Mouse (Mus musculus): ENCODE measurements around the gene Plcd3.

Gene Plcd3

GRCm38 (mm10) chr11:103096979-103097894 lies 4.2 kb downstream of the Plcd3 start:
- DNase-seq, result peak in 1 of 2 experiments; percentile 67

DNA sequence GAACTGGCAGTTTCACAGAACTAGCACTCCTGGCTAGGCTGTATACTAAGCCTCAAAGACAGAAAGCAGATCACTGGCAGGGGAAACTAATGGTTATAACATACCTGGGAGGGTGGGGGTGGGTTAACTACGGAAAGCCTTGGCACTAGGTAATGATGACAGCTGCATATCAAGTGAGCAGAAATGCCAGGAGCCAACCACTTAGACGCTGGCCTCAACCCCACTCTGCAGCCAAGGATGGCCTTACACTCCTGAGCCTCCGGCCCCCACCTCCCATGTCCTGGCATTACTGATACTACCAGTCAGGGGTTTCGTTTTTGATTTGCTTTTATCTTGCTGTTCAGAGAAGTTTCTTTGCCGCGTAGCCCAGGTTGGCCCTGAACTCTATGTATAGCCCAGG lies 5.7 kb downstream of the Plcd3 start:
- peak in 1 of 2 experiments; percentile 39 for DNase-seq

DNA sequence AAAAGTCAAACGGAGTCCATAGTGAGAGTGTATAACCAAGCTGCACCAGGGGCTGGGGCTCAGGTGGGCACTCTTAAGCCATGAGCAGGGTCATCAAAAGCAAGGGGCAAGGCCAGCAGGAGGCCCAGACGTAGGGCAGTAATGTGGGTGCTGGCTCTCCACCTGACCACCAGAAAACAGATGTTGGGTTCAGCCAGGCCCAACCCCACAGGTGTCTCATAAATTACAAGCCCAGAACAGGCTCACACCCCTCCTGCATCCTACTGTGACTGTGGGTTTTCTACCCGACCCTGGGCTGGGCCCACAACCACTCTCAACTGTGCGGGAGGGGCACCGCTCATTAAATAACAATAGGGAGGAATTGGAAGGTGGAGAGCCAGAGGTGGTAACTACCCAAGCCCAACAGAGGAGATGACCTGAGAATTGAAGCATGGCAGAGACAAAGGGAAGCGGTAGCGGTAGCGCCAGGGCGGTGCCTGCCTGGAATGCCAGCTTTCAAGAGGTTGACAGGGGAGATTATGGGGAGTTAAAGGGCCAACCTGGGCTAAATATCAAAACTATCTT lies 6.3 kb downstream of the Plcd3 start:
- peak in 1 of 2 experiments; percentile 34 for DNase-seq

DNA sequence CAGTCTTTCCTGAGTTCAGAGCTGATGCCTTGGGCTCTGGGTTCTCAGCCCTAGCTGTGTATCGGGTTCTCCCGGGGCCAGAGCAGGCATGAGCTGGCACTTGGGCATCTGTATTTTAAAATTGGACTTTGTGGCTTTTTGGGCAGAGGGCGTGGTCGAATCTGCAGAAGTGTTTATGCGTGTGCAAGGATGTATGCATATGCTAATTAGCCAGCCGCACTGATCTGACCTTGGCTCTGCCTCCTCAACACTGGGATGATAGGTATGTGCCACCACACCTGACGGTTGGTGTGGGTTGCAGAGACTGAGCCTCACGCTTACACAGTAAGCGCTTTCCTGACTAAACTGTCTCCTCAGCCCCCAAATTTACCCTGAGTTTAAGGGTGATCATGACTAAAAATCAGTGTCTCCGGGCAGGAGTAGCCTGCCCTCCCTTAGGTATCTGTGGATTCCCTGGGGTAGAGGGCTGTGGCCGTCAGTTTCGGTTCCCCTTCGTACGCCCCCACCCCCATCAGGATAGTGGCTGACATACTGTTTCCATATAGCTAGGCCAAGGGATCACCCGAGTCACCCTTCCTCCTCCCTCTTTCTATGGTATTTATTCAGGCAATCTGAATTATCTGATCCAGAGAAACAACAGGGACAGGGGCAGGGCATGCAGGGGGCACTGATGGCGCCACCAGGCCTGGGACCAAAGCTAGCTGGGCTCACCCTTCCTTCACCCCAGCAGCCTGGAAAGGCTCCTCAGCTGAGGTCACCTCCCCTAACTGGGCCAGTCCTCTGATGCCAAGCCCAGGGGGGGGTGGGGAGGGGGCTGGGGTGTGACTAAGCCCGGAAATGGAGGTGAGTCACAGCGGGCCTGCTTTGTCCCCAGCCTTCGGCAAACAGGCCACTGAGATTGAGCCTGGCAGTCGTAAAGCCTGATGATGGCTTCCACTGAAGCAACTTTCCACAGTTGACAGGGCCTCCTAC lies 7.3 kb downstream of the Plcd3 start:
- DNase-seq, result peak in 1 of 2 experiments; percentile 49

DNA sequence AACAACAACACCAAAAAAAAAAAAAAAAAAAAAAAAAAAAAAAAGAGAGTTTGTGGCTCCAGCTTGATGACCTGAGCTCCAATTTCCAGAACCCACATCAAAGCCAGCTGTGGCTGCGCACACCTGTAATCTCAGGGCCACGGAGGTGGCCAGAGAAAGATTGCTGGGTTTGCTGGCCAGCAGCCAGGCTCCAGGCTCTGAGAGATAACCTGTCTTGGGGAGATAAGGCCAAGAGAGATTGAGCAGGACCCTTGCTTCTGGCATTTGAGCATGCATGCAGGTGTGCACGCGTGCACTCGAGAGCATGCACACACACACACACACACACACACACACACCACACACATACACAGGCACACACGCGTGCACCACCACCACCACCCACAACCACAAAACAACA lies 8.2 kb downstream of the Plcd3 start:
- DNase-seq, result peak in 1 of 2 experiments; percentile 35

DNA sequence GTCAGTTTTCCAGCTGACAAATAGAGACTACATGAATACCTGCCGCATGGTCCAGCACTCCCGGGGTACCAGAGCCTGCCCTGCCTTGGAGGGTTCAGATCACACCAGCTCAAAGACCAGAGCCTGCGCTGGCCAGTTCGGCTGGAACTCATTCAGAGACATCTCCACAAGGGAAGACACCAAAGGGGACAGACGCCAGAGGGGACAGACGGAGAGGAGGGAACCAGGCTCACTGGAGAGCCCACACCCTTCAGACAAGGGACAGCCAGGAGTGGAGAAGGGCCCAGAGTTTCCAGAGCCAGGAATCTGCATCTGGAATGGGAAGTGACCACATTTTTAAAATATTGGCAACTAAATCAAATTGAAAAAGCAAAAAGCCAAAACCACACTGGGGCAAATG lies 19.8 kb downstream of the Plcd3 start:
- DNase-seq, result no peak

DNA sequence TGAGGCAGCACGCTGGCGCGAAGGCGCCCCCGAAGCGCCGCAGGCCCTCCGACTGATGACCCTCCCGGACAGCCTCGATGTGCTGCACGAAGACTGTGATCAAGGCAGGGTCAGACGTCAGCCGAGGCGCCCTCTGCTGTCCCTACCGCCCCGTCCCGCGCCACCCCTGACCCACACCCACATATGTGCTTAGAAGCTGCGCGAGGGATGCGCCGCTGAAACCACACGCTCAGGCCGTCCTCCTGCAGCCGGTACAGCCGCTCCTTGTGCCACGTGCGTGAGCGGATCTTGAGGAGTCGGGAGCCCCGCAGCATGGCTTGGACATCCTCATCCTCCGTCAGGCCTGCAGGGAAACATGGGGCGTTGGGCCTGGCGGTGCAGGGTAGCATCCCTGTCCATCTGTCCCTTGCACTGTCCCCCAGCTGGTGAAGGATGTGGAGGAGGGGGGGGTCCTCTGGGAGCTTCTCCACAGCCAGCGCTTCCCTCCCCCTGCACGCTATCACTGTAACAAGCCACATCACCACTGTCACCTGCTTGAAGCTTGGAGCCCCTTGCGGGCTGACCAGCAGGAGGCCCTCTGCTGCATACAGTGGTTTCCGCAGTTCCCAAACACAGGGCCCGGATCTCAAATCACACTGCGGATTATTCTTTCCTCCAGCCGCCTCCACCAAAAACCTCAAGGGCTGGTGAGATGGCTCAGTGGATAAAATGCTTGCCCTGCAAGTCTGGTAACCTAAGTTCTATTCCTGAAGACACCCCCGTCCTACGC lies 21.0 kb downstream of the Plcd3 start:
- no peak for DNase-seq

GRCm38 (mm10) chr11:103078131-103078530 lies 23.3 kb downstream of the Plcd3 start:
- DNase-seq, result no peak

DNA sequence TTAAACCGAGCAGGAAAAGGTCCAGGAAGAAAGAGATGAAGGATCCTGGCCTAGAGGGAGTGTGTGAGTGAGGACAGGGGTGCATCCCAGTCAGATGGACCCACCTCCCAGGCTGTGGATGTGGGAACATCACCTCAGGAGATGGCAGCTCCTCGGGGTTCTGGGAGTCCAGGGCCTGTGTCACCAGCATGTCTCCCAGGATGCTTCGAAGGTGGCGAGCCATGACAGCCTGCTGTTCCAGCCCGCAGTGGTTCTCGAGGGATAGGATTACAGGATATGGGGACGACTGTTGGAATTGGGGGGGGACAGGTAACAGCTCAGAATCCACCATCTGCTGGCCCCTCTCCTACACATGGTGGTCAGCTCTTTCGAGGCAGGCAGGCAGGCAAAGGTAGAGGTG lies 24.9 kb downstream of the Plcd3 start:
- no peak for DNase-seq

DNA sequence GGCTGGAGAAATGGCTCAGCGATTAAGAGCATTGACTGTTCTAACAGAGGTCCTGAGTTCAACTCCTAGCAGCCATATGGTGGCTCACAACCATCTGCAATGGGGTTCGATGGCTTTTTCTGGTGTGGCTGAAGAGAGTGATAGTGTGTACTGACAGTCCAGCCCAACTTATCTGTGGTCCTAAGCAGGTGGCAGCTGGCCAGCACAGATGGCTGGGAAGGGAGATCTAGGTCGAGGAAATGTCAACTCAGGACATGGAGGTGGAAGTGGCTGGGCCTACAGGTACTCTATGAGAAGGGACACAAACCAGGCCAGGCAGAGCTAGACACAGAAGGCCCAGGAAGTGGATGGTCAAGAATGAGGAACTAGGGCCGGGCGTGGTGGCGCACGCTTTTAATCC lies 25.4 kb downstream of the Plcd3 start:
- no peak for DNase-seq

- no peak for DNase-seq
These were observed 26.6 kb downstream of the Plcd3 start for GRCm38 (mm10) chr11:103074796-103075323.

GRCm38 (mm10) chr11:103074121-103074650 lies 27.3 kb downstream of the Plcd3 start:
- DNase-seq, result no peak

DNA sequence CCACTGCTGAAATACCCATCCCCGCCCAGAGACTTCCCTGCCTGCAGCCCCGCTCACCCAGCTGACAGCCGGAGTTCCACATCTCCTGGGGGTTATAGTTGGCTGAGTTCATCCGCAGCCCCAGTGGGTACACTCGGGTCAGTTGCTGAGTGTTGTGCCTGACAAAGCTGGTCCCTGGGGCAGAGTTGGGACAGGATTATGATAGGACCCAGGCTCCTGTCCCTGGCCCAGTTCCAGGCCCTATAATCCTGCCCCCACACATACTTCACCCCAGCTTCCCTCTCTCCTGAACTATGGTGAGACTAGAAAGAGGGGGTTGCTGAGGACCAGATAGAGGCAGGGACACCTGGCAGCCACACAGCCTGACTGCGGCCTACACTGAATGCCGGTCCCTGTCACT lies 27.8 kb downstream of the Plcd3 start:
- DNase-seq, result no peak

- DNase-seq, result peak in 1 of 2 experiments; percentile 28
These were observed 31.1 kb downstream of the Plcd3 start for GRCm38 (mm10) chr11:103070322-103070880.

DNA sequence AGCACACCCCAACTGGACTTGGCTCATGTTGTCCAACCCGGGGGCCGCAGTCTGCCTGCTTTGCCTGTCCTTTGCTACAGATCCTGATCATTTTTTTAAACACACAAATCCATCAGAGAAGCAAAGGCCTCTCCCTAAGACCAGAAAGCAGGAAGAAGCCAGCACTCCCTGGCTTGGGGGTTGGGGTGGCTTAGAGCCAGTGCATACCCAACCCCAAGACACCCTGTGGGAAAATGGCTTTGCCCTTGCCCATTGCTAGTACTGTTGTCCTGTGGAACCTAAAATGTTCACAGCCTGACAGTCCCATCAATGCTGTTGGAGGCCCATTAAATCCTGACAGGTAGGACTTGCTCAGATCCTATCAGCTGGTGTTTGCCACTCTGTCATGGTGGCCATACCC lies 31.7 kb downstream of the Plcd3 start:
- peak in 1 of 2 experiments; percentile 32 for DNase-seq

- peak in 1 of 2 experiments; percentile 29 for DNase-seq
These were observed 32.6 kb downstream of the Plcd3 start for GRCm38 (mm10) chr11:103068884-103069283.

DNA sequence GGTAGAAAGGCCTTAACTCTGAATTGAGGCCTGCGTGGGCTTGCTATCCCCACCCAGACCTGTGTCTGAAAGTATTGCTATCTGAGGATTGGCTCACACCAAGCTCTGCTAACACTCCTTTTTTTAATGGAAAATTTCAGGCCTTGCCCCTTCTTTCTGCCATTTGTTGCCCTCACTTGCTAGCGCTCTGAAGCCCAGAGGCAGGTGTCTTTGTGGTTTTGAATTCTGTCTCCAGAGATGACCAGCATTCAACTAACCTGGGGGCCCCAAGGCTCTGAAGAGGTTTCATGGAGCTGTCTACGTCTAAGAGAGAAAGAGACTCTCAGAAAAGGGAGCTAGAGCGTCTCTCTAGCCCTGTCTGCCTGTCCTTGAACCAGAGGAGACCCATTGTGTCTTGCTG lies 33.2 kb downstream of the Plcd3 start:
- peak in 1 of 2 experiments; percentile 8 for DNase-seq

DNA sequence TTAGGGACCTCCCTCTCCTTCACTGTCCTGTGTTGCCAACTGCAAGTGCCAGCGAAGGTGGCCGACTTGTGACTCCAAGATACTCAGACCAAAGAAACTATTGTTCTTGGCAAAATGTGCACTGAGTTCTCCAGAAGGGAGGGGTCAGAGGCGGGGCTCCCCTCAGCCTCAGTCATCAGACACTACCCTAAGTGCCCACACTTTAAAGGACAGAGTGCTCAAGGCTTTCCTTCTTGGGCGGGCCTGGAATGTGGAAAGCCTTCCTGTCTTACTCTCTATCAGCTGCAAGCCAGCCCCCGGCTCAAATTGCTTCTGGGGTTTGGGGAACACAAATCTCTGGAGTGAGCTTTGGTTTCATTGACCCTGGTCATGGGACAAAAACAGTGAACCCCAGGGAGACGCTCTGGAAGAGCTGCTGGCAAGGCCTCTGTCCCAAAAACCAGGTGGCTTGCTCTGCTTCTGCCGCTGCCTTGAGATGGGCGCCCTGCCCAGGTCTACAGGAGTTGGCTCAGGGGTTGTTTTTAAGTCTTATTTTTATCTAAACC lies 33.9 kb downstream of the Plcd3 start:
- peak in 1 of 2 experiments; percentile 40 for DNase-seq

DNA sequence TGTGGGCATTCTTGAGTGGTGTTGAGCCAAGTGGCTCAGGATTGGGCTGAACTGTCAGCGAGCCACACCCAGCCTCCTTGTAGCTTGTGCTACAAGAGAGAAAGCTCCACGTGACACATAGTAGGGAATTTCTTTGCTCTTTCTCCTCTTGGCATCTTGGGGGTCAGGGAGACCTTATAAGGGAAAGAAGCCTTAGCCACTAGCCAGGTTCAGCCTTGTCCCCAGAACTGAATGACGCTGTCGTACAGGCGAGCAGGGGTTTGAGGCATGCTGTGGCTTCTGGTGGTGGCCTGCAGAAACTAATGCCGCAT lies 34.5 kb downstream of the Plcd3 start:
- DNase-seq, result no peak

DNA sequence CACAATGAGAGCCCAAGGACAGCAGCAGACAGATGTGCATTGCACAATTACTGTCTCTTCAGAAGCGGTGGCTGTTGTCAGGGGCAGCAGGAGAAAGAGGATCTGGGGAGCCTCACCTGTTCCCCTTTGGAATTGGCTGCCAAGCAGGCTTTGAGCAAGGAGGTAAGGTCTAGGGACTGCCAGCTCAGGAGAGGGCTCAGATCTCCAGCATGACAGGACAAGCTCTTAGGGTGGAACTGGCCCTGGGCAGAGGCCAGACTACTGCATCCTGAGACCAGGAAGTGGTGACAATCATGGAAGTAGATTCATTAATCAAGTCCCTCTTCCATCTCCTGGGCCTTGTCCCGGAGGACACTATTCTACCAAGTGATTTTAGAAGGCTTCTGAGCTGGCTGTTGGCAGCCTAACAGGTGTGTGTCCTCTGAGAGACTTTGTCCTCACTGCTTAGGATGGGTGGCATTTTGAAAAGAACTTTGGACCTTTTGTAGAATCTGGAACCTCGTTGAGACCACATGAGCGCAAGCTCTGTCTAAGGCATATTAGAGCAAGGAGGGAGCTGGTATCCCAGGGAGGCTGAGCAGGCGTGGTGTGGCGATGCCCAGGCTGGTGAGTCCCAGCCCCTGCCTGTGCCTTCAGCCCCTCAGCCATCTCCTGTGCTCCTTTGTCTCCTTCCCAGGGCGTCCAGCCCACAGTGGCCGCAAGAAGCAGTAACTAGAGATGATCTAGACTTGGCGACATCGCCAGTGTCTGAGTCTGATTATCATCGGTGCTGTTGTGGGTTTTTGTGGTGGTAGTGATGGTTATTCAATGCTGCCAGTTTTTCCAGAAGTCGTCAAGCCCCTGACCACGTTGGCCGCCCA lies 35.0 kb downstream of the Plcd3 start:
- peak in 1 of 2 experiments; percentile 23 for DNase-seq
